Mouse (Mus musculus) hindbrain, embryonic 10.5 days (tissue): ENCODE results near the gene Kpna6. TPM values are rescaled to one million over a fixed set of nuclear protein-coding genes. Genes with fewer than 3 reads are reported as not detected.
"Not testable (repeated sequence)": the region's sequence is repeated elsewhere in the genome, so short reads cannot be mapped to it uniquely, and the experiment has no call there.

ENCODE experiments used
- DNase-seq: peaks from one replicate; pipeline ENCODE4 v3.0.0-alpha.2; 2017; ENCODE audit warnings: low spot score
- H3K27ac ChIP-seq: fragments of 300-500 bp; sonication (generic); 2 replicates; pipeline ENCODE4 v1.5.1; 2016; ENCODE audit warnings: mild to moderate bottlenecking, moderate library complexity
- H3K27me3 ChIP-seq: fragments of 300-500 bp; sonication (generic); 2 replicates; pipeline ENCODE4 v1.6.1; 2016; ENCODE audit warnings: mild to moderate bottlenecking; ENCODE audit not compliant: poor library complexity, insufficient read depth, severe bottlenecking
- H3K36me3 ChIP-seq: fragments of 300-500 bp; sonication (generic); 2 replicates; pipeline ENCODE4 v1.6.1; 2016; ENCODE audit warnings: mild to moderate bottlenecking, moderate library complexity
- H3K4me1 ChIP-seq: fragments of 300-500 bp; sonication (generic); replicated peaks from 2 replicates; pipeline ENCODE4 v1.6.1; 2016; ENCODE audit warnings: mild to moderate bottlenecking
- H3K4me3 ChIP-seq: fragments of 300-500 bp; sonication (generic); 2 replicates; pipeline ENCODE4 v1.5.1; 2016; ENCODE audit warnings: mild to moderate bottlenecking, moderate library complexity
- H3K9me3 ChIP-seq: fragments of 300-500 bp; sonication (generic); 2 replicates; pipeline ENCODE4 v1.6.1; 2016; ENCODE audit warnings: mild to moderate bottlenecking, moderate library complexity
- WGBS: fragments of 180-500 bp; shearing (Covaris S2); methylation state at CpG from one replicate; pipeline ENCODE4 v1.1.7; 2016; 5-methylcytosine and 5-hydroxymethylcytosine counted together
- polyA plus RNA-seq: library from polyadenylated mRNA; unstranded; fragments of >200 nt; fragmentation: Nextera tagmentation; extraction: Ambion mirVana; gene quantifications from 2 replicates; pipeline ENCODE4 v1.2.1, GENCODE M21; 2016

Kpna6 gene
- 14.5 and 16.4 TPM in 2 replicates for polyA plus RNA-seq

DNA sequence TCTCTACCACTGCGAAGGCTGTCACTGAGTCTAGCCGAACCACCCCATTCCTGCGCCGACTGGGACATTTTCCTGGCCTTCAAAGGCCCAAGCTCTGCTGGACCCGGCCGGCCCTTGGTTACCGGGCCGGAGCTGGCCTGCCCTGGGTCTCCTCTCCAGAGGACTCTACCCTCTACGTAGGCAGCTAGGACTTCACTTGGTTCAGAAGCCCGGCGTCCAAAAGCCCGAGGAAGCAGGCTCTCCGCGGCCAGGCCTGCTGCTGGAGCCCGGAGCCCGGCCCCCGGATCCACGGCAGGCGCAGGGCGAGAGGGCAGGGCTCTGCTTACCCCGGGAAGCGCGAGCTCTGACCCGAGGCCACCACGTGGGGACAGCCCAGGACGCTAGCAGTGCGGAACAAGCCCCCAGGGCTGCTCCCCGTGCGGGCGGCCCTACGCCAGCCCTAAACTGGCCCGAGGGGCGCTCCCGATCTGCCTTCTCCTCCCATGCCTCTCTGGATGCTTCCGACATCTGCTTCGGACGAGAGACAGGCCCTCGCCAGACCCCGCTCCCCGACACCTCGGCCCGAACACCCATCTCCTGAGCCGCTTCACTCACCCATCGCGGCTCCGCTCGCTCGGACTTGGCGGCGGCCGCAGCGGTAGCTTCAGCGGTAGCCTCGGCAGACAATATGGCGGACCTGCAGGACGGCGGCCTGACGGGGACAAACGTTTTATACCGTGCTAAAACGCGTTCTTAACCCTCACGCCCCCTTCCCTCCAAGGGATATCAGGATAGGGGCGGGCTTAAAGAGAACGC, at the start of gene Kpna6:
TSS of gene Kpna6 (minus strand) at position 685 of the 795 bp plus-strand sequence.
- peak within 1 kb of the TSS; percentile 94 for H3K27ac ChIP-seq
- H3K9me3 ChIP-seq = no peaks in the 10 kb centered on the region
- H3K27me3 ChIP-seq = no peaks in the 10 kb centered on the region
- H3K4me1 ChIP-seq = peaks cover 23% of the 10 kb centered on the region
- DNase-seq = peak; percentile 92
- H3K36me3 ChIP-seq = peaks cover 41% of the 10 kb centered on the region
- peak within 1 kb of the TSS; percentile 89 for H3K4me3 ChIP-seq
- under 1% methylated on average over 65 of the region's 65 CpGs for WGBS

DNA sequence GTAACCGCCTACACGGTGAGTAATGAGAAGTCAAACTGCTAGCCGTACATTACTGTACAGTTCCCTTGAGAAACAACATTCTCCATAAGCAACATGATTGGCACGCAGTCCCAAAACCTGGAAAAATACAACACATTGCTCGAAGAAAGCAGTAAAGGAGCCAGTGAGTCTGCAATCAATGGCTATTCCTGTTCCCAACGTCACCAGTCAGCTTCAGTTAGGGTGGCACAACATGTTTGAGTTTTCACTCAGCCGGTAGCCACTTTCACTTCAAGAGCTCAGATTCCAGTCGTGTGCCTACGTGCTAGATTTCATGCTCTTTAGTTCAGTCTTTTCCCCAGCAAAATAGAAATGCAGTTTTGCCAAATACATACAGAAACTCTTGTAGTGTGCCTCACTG, 43.7 kb upstream of the Kpna6 start:
- H3K36me3 ChIP-seq = peaks cover 93% of the 10 kb centered on the region
- no peak overlapping the region for H3K4me3 ChIP-seq
- WGBS = 92% methylated on average over 9 of the region's 9 CpGs

DNA sequence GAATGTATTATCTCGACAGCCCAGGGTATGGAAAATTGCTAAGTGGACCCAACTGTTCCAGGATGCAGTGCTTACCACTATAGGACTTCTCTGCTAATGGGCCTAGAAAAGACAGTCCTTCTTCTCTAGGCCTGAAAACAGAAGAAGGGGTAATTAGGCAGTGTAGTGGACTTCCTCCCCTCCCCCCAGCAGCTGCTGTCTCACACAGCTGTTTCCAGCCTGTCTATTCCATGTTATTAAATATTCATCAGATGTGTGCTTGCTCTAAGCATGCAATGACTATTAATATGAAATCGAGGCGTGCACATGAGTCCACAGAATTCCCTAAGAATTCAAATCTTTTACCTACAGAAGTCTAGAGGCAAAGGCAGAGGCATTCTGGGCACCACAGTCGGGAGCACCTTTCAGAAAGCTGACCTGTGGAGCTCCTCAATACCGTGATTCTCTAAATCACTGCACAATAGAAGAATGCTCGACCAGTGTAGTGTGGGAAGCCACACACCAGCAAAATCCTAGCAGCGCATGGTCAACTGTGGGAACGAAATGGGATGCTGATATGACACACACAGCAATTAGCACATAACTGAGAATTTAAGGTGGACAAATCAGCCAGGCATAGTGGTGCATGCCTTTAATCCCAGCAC, 37.0 kb upstream of the Kpna6 start:
- H3K4me1 ChIP-seq = 0 out of 2 replicates have a peak, but pooled peaks cover 4% of the 10 kb centered on the region
- no peaks in the 10 kb centered on the region for H3K27me3 ChIP-seq
- H3K9me3 ChIP-seq = no peaks in the 10 kb centered on the region
- peaks cover 100% of the 10 kb centered on the region for H3K36me3 ChIP-seq
- DNase-seq = peak; percentile 31
- peak overlapping the region; percentile 53; the same call in 1 of the 2 replicates for H3K27ac ChIP-seq
- WGBS = 84% methylated on average over 8 of the region's 8 CpGs
- H3K4me3 ChIP-seq = no peak overlapping the region

More for the DNA sequence above, 43.7 kb upstream of the Kpna6 start:
- Histone ChIP-seq H3K27ac (no peak overlapping the region), H3K4me1 (no peaks in the 10 kb centered on the region), H3K27me3 (no peaks in the 10 kb centered on the region), H3K9me3 (no peaks in the 10 kb centered on the region)
- DNase-seq = no peak

DNA sequence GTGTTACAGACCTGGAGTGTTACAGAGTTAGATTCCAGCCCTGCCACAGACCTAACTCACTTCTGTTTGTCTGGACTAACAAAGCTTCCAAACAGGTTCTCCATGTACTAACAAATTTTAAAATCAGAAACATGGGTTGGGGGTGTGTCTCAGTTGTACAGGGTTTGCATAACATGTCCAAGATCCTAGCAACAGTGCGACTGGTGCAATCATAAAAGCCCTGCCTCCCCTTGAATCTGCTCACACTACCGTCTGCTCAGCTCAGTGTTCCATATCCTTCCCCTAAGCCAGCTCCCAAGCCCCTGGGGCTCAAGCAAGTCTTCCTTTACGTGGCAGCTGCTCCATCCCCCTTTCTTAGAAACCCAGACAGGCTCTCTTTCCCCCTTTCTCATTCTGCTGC, 34.2 kb upstream of the Kpna6 start:
- H3K27ac ChIP-seq = no peak overlapping the region
- peaks cover 18% of the 10 kb centered on the region for H3K4me1 ChIP-seq
- H3K36me3 ChIP-seq = peaks cover 100% of the 10 kb centered on the region
- H3K9me3 ChIP-seq = no peaks in the 10 kb centered on the region
- WGBS = 78% methylated on average over 3 of the region's 3 CpGs
- no peak overlapping the region for H3K4me3 ChIP-seq
- H3K27me3 ChIP-seq = no peaks in the 10 kb centered on the region
- no peak for DNase-seq

- Histone ChIP-seq H3K36me3 (peaks cover 70% of the 10 kb centered on the region), H3K4me1 (peaks cover 16% of the 10 kb centered on the region), H3K27me3 (no peaks in the 10 kb centered on the region), H3K4me3 (no peak overlapping the region), H3K27ac (peak overlapping the region; percentile 80), H3K9me3 (no peaks in the 10 kb centered on the region)
- WGBS = 45% methylated on average over 11 of the region's 11 CpGs
- peak; percentile 54 for DNase-seq
Measured at GRCm38 (mm10) chr4:129702454-129702853, 29.9 kb upstream of the Kpna6 start.

GRCm38 (mm10) chr4:129701503-129702377, 29.2 kb upstream of the Kpna6 start:
- Histone ChIP-seq H3K27ac (peak overlapping the region; percentile 80), H3K4me3 (no peak overlapping the region), H3K36me3 (peaks cover 63% of the 10 kb centered on the region), H3K27me3 (no peaks in the 10 kb centered on the region), H3K4me1 (peaks cover 22% of the 10 kb centered on the region), H3K9me3 (no peaks in the 10 kb centered on the region)
- peak; percentile 85 for DNase-seq
- 62% methylated on average over 17 of the region's 17 CpGs for WGBS

GRCm38 (mm10) chr4:129700661-129701060, 28.1 kb upstream of the Kpna6 start:
- peaks cover 27% of the 10 kb centered on the region for H3K4me1 ChIP-seq
- not testable (repeated sequence) for H3K27ac ChIP-seq, H3K4me3 ChIP-seq, H3K9me3 ChIP-seq, H3K27me3 ChIP-seq, DNase-seq
- H3K36me3 ChIP-seq = peaks cover 52% of the 10 kb centered on the region
- WGBS = 94% methylated on average over 6 of the region's 6 CpGs

GRCm38 (mm10) chr4:129700216-129700615, 27.6 kb upstream of the Kpna6 start:
- Histone ChIP-seq H3K4me1 (peaks cover 32% of the 10 kb centered on the region), H3K9me3 (no peaks in the 10 kb centered on the region), H3K27me3 (no peaks in the 10 kb centered on the region), H3K4me3 (no peak overlapping the region), H3K36me3 (peaks cover 48% of the 10 kb centered on the region), H3K27ac (no peak overlapping the region)
- no peak for DNase-seq
- WGBS = 92% methylated on average over 1 of the region's 1 CpGs

GRCm38 (mm10) chr4:129697191-129697590, 24.6 kb upstream of the Kpna6 start:
- Histone ChIP-seq H3K4me1 (peaks cover 27% of the 10 kb centered on the region), H3K9me3 (no peaks in the 10 kb centered on the region), H3K27me3 (no peaks in the 10 kb centered on the region), H3K27ac (peak overlapping the region; percentile 98), H3K36me3 (peaks cover 39% of the 10 kb centered on the region), H3K4me3 (peak overlapping the region; percentile 68)
- 86% methylated on average over 7 of the region's 7 CpGs for WGBS
- no peak for DNase-seq

- under 1% methylated on average over 57 of the region's 57 CpGs for WGBS
- Histone ChIP-seq H3K4me3 (peak within 1 kb of the TSS; percentile 68), H3K4me1 (peaks cover 21% of the 10 kb centered on the region), H3K27me3 (no peaks in the 10 kb centered on the region), H3K9me3 (no peaks in the 10 kb centered on the region), H3K27ac (peak within 1 kb of the TSS; percentile 98), H3K36me3 (peaks cover 39% of the 10 kb centered on the region)
- peak; percentile 95 for DNase-seq
Measured at GRCm38 (mm10) chr4:129696158-129696985, 23.8 kb upstream of the Kpna6 start, which contains the start of gene Tmem39b. Gene Tmem39b (minus strand): TSS chr4:129696838.

GRCm38 (mm10) chr4:129695815-129696157, 23.2 kb upstream of the Kpna6 start:
- H3K36me3 ChIP-seq = peaks cover 39% of the 10 kb centered on the region
- peaks cover 21% of the 10 kb centered on the region for H3K4me1 ChIP-seq
- no peaks in the 10 kb centered on the region for H3K9me3 ChIP-seq
- peak overlapping the region; percentile 68 for H3K4me3 ChIP-seq
- H3K27ac ChIP-seq = peak overlapping the region; percentile 98
- WGBS = 31% methylated on average over 6 of the region's 6 CpGs
- H3K27me3 ChIP-seq = no peaks in the 10 kb centered on the region
- no peak for DNase-seq

DNA sequence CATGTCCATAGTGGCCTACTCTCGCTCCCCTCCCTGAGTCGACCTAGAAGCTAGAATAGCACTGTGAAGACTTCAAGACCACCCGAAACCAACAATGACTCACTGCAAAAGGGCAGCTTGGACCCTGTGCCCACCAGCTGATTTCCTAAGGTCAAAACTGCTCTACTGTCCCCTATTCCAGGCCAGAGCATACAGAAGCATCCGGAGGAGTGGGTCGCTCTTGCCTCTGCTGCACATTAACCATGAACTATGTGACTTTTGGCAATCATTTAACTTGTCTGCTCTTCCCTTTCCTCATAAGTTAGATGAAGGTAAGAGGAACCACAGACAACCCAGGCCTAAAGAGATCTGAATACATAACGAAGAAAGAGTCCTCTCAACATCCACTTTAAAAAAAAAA, 12.0 kb upstream of the Kpna6 start:
- Histone ChIP-seq H3K4me3 (no peak overlapping the region), H3K9me3 (no peaks in the 10 kb centered on the region), H3K27ac (no peak overlapping the region), H3K4me1 (no peaks in the 10 kb centered on the region), H3K36me3 (peaks cover 97% of the 10 kb centered on the region), H3K27me3 (no peaks in the 10 kb centered on the region)
- 96% methylated on average over 6 of the region's 6 CpGs for WGBS
- DNase-seq = no peak
